Mouse (Mus musculus): ENCODE results near the gene Unc13a. TPM values are rescaled to one million over a fixed set of nuclear protein-coding genes. Genes with fewer than 3 reads are reported as not detected.
A peak's percentile ranks its signal among the peaks of the same experiment; 100 is the strongest.

Gene Unc13a
- total RNA-seq, 1 experiment, result 3.0 TPM

DNA sequence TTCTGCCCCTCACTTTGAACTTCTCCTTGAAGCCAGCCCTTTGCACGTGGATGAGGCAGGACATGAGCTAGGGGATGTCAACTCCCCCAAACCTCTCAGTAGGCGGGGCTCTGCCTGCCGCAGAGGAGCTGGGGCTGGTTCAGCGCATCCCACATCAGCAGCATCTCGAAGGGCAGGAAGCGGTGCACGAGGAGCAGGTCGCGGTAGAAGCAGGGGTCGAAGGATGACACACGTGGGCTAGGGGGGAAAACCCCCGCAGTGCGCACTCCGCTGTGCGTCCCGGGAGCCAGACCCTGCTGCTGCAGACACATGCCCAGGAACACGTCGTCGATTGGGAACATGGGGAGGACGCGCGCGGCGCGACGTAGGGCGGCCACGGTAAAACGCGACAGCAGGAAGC, 21.0 kb upstream of the Unc13a start:
- Histone ChIP-seq H3K9ac (ENCODE audit: insufficient read depth, low read depth, low read length, poor library complexity, severe bottlenecking) (no peak overlapping the region; the same call in 1 of the 2 replicates), H3K9me3 (ENCODE audit: control insufficient read depth, insufficient read depth, low read depth, low read length) (no peaks in the 10 kb centered on the region), H3K4me3 (ENCODE audit: insufficient read depth in 1 of 2, low read depth in 1 of 2, low read length in 2 of 2, poor library complexity in 1 of 2, severe bottlenecking in 1 of 2) (peak overlapping the region; percentile 13 to 56; a peak in 3 of 4 replicates), H3K36me3 (ENCODE audit: control insufficient read depth, insufficient read depth, low read length, poor library complexity, severe bottlenecking) (no peaks in the 10 kb centered on the region), H3K27ac (ENCODE audit: insufficient read depth, low read depth, low read length, poor library complexity, severe bottlenecking) (no peak overlapping the region), H3K4me1 (ENCODE audit: control insufficient read depth in 2 of 2, insufficient read depth in 2 of 2, low read length in 2 of 2, poor library complexity in 1 of 2) (peaks cover 0 to 31% of the 10 kb centered on the region in 2 experiments; a peak in 2 of 4 replicates)
- no peak for TF ChIP-seq ZC3H11A (IDR thresholded peaks at IDR 0.05; ENCODE audit: borderline replicate concordance, low read depth, low read length)
- in situ Hi-C loops (cut with MboI; ENCODE audit: low sequenced_read_pairs in 2 of 2, unreplicated experiment in 2 of 2), result no loop called here
- no peak for DNase-seq (ENCODE audit: low read depth, low spot score)

DNA sequence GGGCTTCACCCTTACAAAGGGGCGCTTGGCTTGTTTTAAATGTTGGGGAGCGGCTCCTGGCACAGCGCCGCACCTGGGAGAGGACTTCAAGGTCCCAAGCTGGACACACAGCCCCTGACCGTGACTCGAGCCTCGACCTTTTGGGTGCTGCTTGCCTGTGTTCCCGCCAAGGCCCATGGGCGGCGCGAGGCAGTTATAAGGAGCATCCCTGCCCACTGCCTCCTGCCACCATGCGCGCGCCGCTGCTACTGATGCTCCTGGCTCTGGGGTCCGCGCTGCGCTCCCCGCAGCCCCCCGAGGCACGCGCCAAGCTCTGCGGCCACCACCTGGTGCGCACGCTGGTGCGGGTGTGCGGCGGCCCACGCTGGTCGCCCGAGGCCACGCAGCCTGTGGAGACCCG, 17.5 kb upstream of the Unc13a start, which contains the start of gene Insl3:
TSS of gene Insl3 (plus strand) at position 187 of the 400 bp plus-strand sequence.
- H3K9me3 ChIP-seq (ENCODE audit: control insufficient read depth, insufficient read depth, low read depth, low read length), result no peaks in the 10 kb centered on the region
- no peak for DNase-seq (ENCODE audit: low read depth, low spot score)
- in situ Hi-C loops (cut with MboI; ENCODE audit: low sequenced_read_pairs in 2 of 2, unreplicated experiment in 2 of 2), result no loop called here
- H3K9ac ChIP-seq (ENCODE audit: insufficient read depth, low read depth, low read length, poor library complexity, severe bottlenecking), result peak within 1 kb of the TSS; percentile 25; the same call in 1 of the 2 replicates
- H3K4me1 ChIP-seq (ENCODE audit: control insufficient read depth in 2 of 2, insufficient read depth in 2 of 2, low read length in 2 of 2, poor library complexity in 1 of 2), result peaks cover 0 to 47% of the 10 kb centered on the region in 2 experiments; a peak in 2 of 4 replicates
- H3K27ac ChIP-seq (ENCODE audit: insufficient read depth, low read depth, low read length, poor library complexity, severe bottlenecking), result no peak within 1 kb of the TSS
- peak within 1 kb of the TSS; percentile 9 to 54; a peak in 3 of 4 replicates for H3K4me3 ChIP-seq (ENCODE audit: insufficient read depth in 1 of 2, low read depth in 1 of 2, low read length in 2 of 2, poor library complexity in 1 of 2, severe bottlenecking in 1 of 2)
- TF ChIP-seq ZC3H11A (IDR thresholded peaks at IDR 0.05; ENCODE audit: borderline replicate concordance, low read depth, low read length), result no peak
- TF ChIP-seq HCFC1 (IDR thresholded peaks at IDR 0.05; ENCODE audit: borderline replicate concordance, insufficient read depth, low read length), result no peak
- TF ChIP-seq CHD2 (IDR thresholded peaks at IDR 0.05; ENCODE audit: low read depth, low read length), result no peak
- no peak for TF ChIP-seq ZNF384 (IDR thresholded peaks at IDR 0.05; ENCODE audit: low read depth, low read length)
- no peak for TF ChIP-seq MAFK (IDR thresholded peaks at IDR 0.05; ENCODE audit: insufficient read depth, low read depth, low read length)
- 0 out of 2 replicates have a peak, but pooled peaks cover 2% of the 10 kb centered on the region for H3K36me3 ChIP-seq (ENCODE audit: control insufficient read depth, insufficient read depth, low read length, poor library complexity, severe bottlenecking)

DNA sequence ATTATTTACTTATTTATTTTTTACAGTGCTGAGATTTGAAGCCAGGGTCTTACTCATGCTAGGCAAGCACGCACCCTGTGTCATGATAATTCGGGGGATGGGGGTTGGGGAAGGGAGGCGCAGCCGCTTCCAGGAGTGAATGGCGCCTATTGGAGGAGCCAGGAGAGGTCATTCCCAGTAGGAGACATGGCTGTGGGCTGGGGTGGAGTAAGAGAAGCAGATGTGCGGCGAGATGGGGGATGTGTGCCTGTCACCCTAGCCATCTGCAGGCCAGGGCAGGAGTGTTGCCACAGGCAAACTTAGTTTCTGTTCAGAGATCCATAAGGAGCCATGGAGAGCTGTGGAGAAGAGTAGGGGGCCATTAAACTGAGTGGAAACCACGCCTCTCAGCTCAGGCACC, 16.1 kb upstream of the Unc13a start:
- no peak overlapping the region for H3K9ac ChIP-seq (ENCODE audit: insufficient read depth, low read depth, low read length, poor library complexity, severe bottlenecking)
- peaks cover 0 to 37% of the 10 kb centered on the region in 2 experiments; a peak in 2 of 4 replicates for H3K4me1 ChIP-seq (ENCODE audit: control insufficient read depth in 2 of 2, insufficient read depth in 2 of 2, low read length in 2 of 2, poor library complexity in 1 of 2)
- H3K4me3 ChIP-seq (ENCODE audit: insufficient read depth in 1 of 2, low read depth in 1 of 2, low read length in 2 of 2, poor library complexity in 1 of 2, severe bottlenecking in 1 of 2), result no peak overlapping the region; a peak in 1 of 4 replicates
- H3K36me3 ChIP-seq (ENCODE audit: control insufficient read depth, insufficient read depth, low read length, poor library complexity, severe bottlenecking), result peaks cover 8% of the 10 kb centered on the region; the same call in 1 of the 2 replicates
- in situ Hi-C loops (cut with MboI; ENCODE audit: low sequenced_read_pairs in 2 of 2, unreplicated experiment in 2 of 2), result no loop called here
- no peaks in the 10 kb centered on the region for H3K9me3 ChIP-seq (ENCODE audit: control insufficient read depth, insufficient read depth, low read depth, low read length)
- TF ChIP-seq CHD2 (IDR thresholded peaks at IDR 0.05; ENCODE audit: low read depth, low read length), result no peak
- no peak for TF ChIP-seq MAFK (IDR thresholded peaks at IDR 0.05; ENCODE audit: insufficient read depth, low read depth, low read length)
- TF ChIP-seq ZC3H11A (IDR thresholded peaks at IDR 0.05; ENCODE audit: borderline replicate concordance, low read depth, low read length), result no peak
- no peak for DNase-seq (ENCODE audit: low read depth, low spot score)
- no peak overlapping the region for H3K27ac ChIP-seq (ENCODE audit: insufficient read depth, low read depth, low read length, poor library complexity, severe bottlenecking)

- Histone ChIP-seq H3K36me3 (ENCODE audit: control insufficient read depth, insufficient read depth, low read length, poor library complexity, severe bottlenecking) (peaks cover 9% of the 10 kb centered on the region; the same call in 1 of the 2 replicates), H3K4me3 (ENCODE audit: insufficient read depth in 1 of 2, low read depth in 1 of 2, low read length in 2 of 2, poor library complexity in 1 of 2, severe bottlenecking in 1 of 2) (peak overlapping the region; percentile 58 to 60; a peak in 3 of 4 replicates), H3K9me3 (ENCODE audit: control insufficient read depth, insufficient read depth, low read depth, low read length) (no peaks in the 10 kb centered on the region), H3K27ac (ENCODE audit: insufficient read depth, low read depth, low read length, poor library complexity, severe bottlenecking) (no peak overlapping the region), H3K4me1 (ENCODE audit: control insufficient read depth in 2 of 2, insufficient read depth in 2 of 2, low read length in 2 of 2, poor library complexity in 1 of 2) (peaks cover 0 to 41% of the 10 kb centered on the region in 2 experiments; a peak in 2 of 4 replicates), H3K9ac (ENCODE audit: insufficient read depth, low read depth, low read length, poor library complexity, severe bottlenecking) (no peak overlapping the region; the same call in 1 of the 2 replicates)
- TF ChIP-seq HCFC1 (IDR thresholded peaks at IDR 0.05; ENCODE audit: borderline replicate concordance, insufficient read depth, low read length) (no peak), ZC3H11A (IDR thresholded peaks at IDR 0.05; ENCODE audit: borderline replicate concordance, low read depth, low read length) (no peak), ZNF384 (IDR thresholded peaks at IDR 0.05; ENCODE audit: low read depth, low read length) (no peak), MAFK (IDR thresholded peaks at IDR 0.05; ENCODE audit: insufficient read depth, low read depth, low read length) (no peak), CHD2 (IDR thresholded peaks at IDR 0.05; ENCODE audit: low read depth, low read length) (no peak)
- in situ Hi-C loops (cut with MboI; ENCODE audit: low sequenced_read_pairs in 2 of 2, unreplicated experiment in 2 of 2), result no loop called here
- no peak for DNase-seq (ENCODE audit: low read depth, low spot score)
These were observed 14.7 kb upstream of the Unc13a start for GRCm38 (mm10) chr8:71686143-71686734.
